Mouse (Mus musculus) layer of hippocampus, postnatal 10 days (tissue): Measurements from ENCODE around the gene Lce6a. TPM values are rescaled to one million over a fixed set of nuclear protein-coding genes. Genes with fewer than 3 reads are reported as not detected.

Experiments used
- DNase-seq, 2 experiments: peaks; one replicate each; pipeline ENCODE4 v3.0.0; 2021; ENCODE audit warnings: low spot score in 2 of 2
- total RNA-seq, 2 experiments: library from RNA; stranded (reverse); gene quantifications; 2 replicates each; pipeline ENCODE4 v1.2.3; 2021

Gene Lce6a
- total RNA-seq, 2 experiments from 2014 or later: not detected

DNA sequence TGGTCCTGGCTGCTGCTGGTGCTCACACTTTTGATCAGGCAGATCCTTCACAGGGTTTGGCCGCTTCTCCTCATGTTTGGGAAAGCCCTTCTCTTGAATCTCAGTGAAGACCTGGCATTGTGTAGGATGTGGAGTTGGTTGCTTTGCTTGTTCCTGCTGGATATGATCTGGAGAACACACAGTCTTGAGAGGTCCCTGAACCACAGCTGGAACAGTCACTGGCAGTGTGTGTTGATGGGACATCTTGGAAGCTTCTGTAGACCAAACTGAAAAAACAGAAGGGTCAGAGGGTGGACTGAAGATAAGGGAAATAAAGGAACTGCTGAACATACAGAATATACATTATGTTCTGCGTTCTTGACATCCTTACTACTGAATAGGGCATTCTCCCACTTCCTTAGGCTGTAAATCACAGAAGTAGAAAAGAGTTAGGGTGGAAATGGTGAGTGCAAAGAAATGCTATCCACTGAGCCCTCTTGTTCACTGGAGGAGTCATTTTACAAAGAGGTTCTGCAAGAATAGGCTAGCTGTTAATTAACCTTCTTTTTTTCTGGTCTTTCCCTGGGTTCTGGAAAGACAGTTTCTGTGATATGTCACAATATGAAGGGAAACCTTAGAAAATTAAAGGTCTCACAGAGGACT is 48.8 kb downstream of the Lce6a start:
- DNase-seq: no peak

Other genes with a start within 250 kb of the Lce6a start
- gene Sprr2h, start 236.0 kb downstream of the Lce6a start, total RNA-seq: not detected
- not detected for gene Sprr2i, start 213.7 kb downstream of the Lce6a start, total RNA-seq
- not detected for gene Sprr2j-ps, start 203.6 kb downstream of the Lce6a start, total RNA-seq
- gene Gm9774, start 192.2 kb downstream of the Lce6a start, total RNA-seq: under 1 TPM; 0.57 to 0.96 TPM
- not detected for gene Sprr2k, start 189.1 kb downstream of the Lce6a start, total RNA-seq
- gene Sprr1b, start 182.9 kb downstream of the Lce6a start, total RNA-seq: not detected
- gene Sprr3, start 162.9 kb downstream of the Lce6a start, total RNA-seq: not detected
- not detected for gene Sprr1a, start 135.8 kb downstream of the Lce6a start, total RNA-seq
- not detected for gene Sprr4, start 121.2 kb downstream of the Lce6a start, total RNA-seq
- gene 2310046K23Rik, start 87.1 kb downstream of the Lce6a start, total RNA-seq: not detected
- gene Ivl, start 47.9 kb downstream of the Lce6a start, total RNA-seq: not detected
- not detected for gene Smcp, start 32.7 kb downstream of the Lce6a start, total RNA-seq
- gene 2210017I01Rik, start 14.2 kb downstream of the Lce6a start, total RNA-seq: not detected
- not detected for gene Lce1a1, start 26.6 kb upstream of the Lce6a start, total RNA-seq
- gene Lce1b, start 35.3 kb upstream of the Lce6a start, total RNA-seq: not detected
- not detected for gene Lce1a2, start 48.7 kb upstream of the Lce6a start, total RNA-seq
- not detected for gene Lce1c, start 57.6 kb upstream of the Lce6a start, total RNA-seq
- not detected for gene Lce1d, start 65.5 kb upstream of the Lce6a start, total RNA-seq
- not detected for gene Lce1e, start 87.4 kb upstream of the Lce6a start, total RNA-seq
- gene Lce1f, start 98.7 kb upstream of the Lce6a start, total RNA-seq: not detected
- not detected for gene Gm38119, start 117.4 kb upstream of the Lce6a start, total RNA-seq
- gene Lce1g, start 130.7 kb upstream of the Lce6a start, total RNA-seq: not detected
- gene Lce1h, start 143.4 kb upstream of the Lce6a start, total RNA-seq: not detected
- gene Lce1i, start 157.2 kb upstream of the Lce6a start, total RNA-seq: not detected
- gene Lce1j, start 168.9 kb upstream of the Lce6a start, total RNA-seq: not detected
- gene Lce1k, start 186.2 kb upstream of the Lce6a start, total RNA-seq: not detected
- not detected for gene Kprp, start 205.6 kb upstream of the Lce6a start, total RNA-seq
- not detected for gene Lce1l, start 229.6 kb upstream of the Lce6a start, total RNA-seq
- not detected for gene 2310050C09Rik, start 248.6 kb upstream of the Lce6a start, total RNA-seq